Mouse (Mus musculus) liver, embryonic 11.5 days (tissue): ENCODE results near the gene Fkbp9. TPM values are rescaled to one million over a fixed set of nuclear protein-coding genes. Genes with fewer than 3 reads are reported as not detected.

Source experiments
- polyA plus RNA-seq: library from polyadenylated mRNA; unstranded; fragments of >200 nt; fragmentation: Nextera tagmentation; extraction: Ambion mirVana; gene quantifications from 2 replicates; pipeline ENCODE4 v1.2.1, GENCODE M21; 2014

Gene Fkbp9
- polyA plus RNA-seq, 1 experiment from 2014 or later: 56.8 TPM

Other genes starting within 250 kb of the Fkbp9 start
- 187 and 188 TPM in 2 replicates for gene Lsm5, start 127.3 kb upstream of the Fkbp9 start, polyA plus RNA-seq
- gene Avl9, start 117.2 kb upstream of the Fkbp9 start, polyA plus RNA-seq: 8.9 and 10.8 TPM in 2 replicates
- 24.4 and 27.9 TPM in 2 replicates for gene Kbtbd2, start 34.2 kb upstream of the Fkbp9 start, polyA plus RNA-seq
- 164 and 171 TPM in 2 replicates for gene Nt5c3, start 91.9 kb downstream of the Fkbp9 start, polyA plus RNA-seq
- 0.18 and 0.57 TPM in 2 replicates for gene Vmn1r4, start 92.0 kb downstream of the Fkbp9 start, polyA plus RNA-seq
- not detected in 2 replicates for gene Vmn1r5, start 138.2 kb downstream of the Fkbp9 start, polyA plus RNA-seq
- gene Vmn1r6, start 165.2 kb downstream of the Fkbp9 start, polyA plus RNA-seq: not detected in 2 replicates
- gene Vmn1r7, start 193.3 kb downstream of the Fkbp9 start, polyA plus RNA-seq: not detected in 2 replicates
- gene Vmn1r8, start 200.2 kb downstream of the Fkbp9 start, polyA plus RNA-seq: not detected in 2 replicates
- gene Vmn1r9, start 234.7 kb downstream of the Fkbp9 start, polyA plus RNA-seq: not detected in 2 replicates